Mouse (Mus musculus): ENCODE measurements around the gene Tiam1.

DNA sequence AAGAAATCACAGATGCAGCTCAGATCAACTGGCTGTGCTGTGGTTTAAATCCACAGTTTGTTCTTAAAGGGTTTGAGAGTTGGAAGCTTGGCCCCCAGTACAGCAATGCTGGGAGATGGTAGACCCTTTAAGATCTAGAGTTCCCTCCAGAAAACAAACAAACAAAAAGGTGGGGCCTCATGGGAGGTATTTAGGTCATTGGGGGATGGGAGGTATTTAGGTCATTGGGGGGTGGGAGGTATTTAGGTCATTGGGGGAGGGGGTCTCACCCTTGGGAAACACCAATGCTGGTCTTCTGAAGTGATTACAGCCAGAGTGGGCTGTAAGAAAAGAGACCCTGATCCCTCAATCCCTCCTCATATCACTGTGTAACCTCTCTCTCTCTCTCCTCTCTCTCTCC is 257.0 kb downstream of the Tiam1 start:
- no peak for TF ChIP-seq CTCF (IDR thresholded peaks at IDR 0.05; ENCODE audit: low read depth)
- no peak for TF ChIP-seq EP300 (IDR thresholded peaks at IDR 0.05; ENCODE audit: low read depth)

All from liver, embryonic 14.5 days (tissue).